Mouse (Mus musculus): Measurements from ENCODE around the gene Elf1. TPM values are rescaled to one million over a fixed set of nuclear protein-coding genes. Genes with fewer than 3 reads are reported as not detected.

The Elf1 gene
- polyA plus RNA-seq, 2 experiments, result 8.7 to 9.3 TPM

DNA sequence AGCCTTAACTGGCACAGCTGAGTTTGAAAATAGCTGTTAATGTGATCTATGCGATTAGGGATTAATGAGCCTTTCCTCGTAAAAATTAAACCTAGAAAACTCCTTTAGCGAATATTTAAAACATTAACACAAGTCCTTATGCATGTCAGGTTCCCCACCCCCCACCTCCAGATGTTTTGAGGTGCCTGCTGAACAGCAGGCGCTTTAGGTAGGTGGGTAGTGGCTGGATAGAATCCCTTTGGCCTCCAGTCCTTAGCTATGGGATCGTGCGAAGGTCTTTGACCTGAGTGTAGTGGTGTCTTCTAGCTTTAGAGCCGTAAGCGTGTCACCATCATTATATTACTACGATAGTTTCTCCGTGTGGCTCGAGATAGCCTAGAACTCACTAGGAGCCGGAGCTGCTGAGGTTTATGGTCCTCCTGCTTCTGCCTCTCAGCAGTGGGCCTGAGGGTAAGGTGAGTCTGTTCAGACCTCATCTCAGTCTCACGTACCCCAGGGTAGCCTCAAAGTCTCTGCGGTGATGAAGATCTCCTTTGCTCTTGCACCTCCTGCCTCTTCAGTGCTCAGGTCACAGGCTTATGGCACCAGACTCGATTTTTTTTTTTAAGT lies 1.9 kb downstream of the Elf1 start:
- ATAC-seq (ENCODE audit: insufficient read depth), result no peak
- Histone ChIP-seq H3K27ac (peak overlapping the region; percentile 85), H3K4me2 (ENCODE audit: low read depth) (peak overlapping the region; percentile 91), H3K9me3 (ENCODE audit: control insufficient read depth, low read length) (no peaks in the 10 kb centered on the region), H3K9ac (replicated peaks) (peak overlapping the region; percentile 89), H3K36me3 (replicated peaks; ENCODE audit: control insufficient read depth, insufficient read depth, low read depth) (peaks cover 3% of the 10 kb centered on the region), H3K4me3 (ENCODE audit: insufficient read depth in 1 of 2, low read depth in 2 of 2, low read length in 2 of 2) (peak overlapping the region; percentile 90 to 93), H3K27me3 (ENCODE audit: control insufficient read depth, insufficient read depth, low read length) (no peaks in the 10 kb centered on the region), H3K4me1 (replicated peaks; ENCODE audit: control insufficient read depth in 2 of 2, insufficient read depth in 2 of 2, low read length in 1 of 2) (peaks cover 41 to 49% of the 10 kb centered on the region in 2 experiments)
- DNase-seq (ENCODE audit: low read depth in 3 of 3, low spot score in 3 of 3), result no peak
- TF ChIP-seq EP300 (IDR thresholded peaks at IDR 0.05; ENCODE audit: low read depth) (no peak), CTCF (IDR thresholded peaks at IDR 0.05; ENCODE audit: low read depth) (no peak)
- WGBS (ENCODE audit: insufficient replicate concordance), result 30% methylated on average over 15 of the region's 15 CpGs

- Histone ChIP-seq H3K9ac (replicated peaks) (peak overlapping the region; percentile 89), H3K4me3 (ENCODE audit: insufficient read depth in 1 of 2, low read depth in 2 of 2, low read length in 2 of 2) (peak overlapping the region; percentile 90 to 93), H3K27me3 (ENCODE audit: control insufficient read depth, insufficient read depth, low read length) (no peaks in the 10 kb centered on the region), H3K36me3 (replicated peaks; ENCODE audit: control insufficient read depth, insufficient read depth, low read depth) (peaks cover 3% of the 10 kb centered on the region), H3K9me3 (ENCODE audit: control insufficient read depth, low read length) (no peaks in the 10 kb centered on the region), H3K4me1 (replicated peaks; ENCODE audit: control insufficient read depth in 2 of 2, insufficient read depth in 2 of 2, low read length in 1 of 2) (peaks cover 42 to 53% of the 10 kb centered on the region in 2 experiments), H3K27ac (peak overlapping the region; percentile 85), H3K4me2 (ENCODE audit: low read depth) (peak overlapping the region; percentile 91)
- TF ChIP-seq EP300 (IDR thresholded peaks at IDR 0.05; ENCODE audit: low read depth) (no peak), CTCF (IDR thresholded peaks at IDR 0.05; ENCODE audit: low read depth) (no peak)
- 60% methylated on average over 8 of the region's 8 CpGs for WGBS (ENCODE audit: insufficient replicate concordance)
- ATAC-seq (ENCODE audit: insufficient read depth) (no peak), DNase-seq (ENCODE audit: low read depth in 3 of 3, low spot score in 3 of 3) (no peak)
These were observed 2.7 kb downstream of the Elf1 start for GRCm38 (mm10) chr14:79483611-79484120.

- Histone ChIP-seq H3K9ac (replicated peaks) (peak overlapping the region; percentile 59), H3K4me2 (ENCODE audit: low read depth) (peak overlapping the region; percentile 87), H3K9me3 (ENCODE audit: control insufficient read depth, low read length) (no peaks in the 10 kb centered on the region), H3K36me3 (replicated peaks; ENCODE audit: control insufficient read depth, insufficient read depth, low read depth) (peaks cover 3% of the 10 kb centered on the region), H3K4me1 (replicated peaks; ENCODE audit: control insufficient read depth in 2 of 2, insufficient read depth in 2 of 2, low read length in 1 of 2) (peaks cover 35 to 46% of the 10 kb centered on the region in 2 experiments), H3K27me3 (ENCODE audit: control insufficient read depth, insufficient read depth, low read length) (no peaks in the 10 kb centered on the region), H3K27ac (peak overlapping the region; percentile 76), H3K4me3 (ENCODE audit: insufficient read depth in 1 of 2, low read depth in 2 of 2, low read length in 2 of 2) (peak overlapping the region; percentile 58 to 65; a peak in 3 of 4 replicates)
- ATAC-seq (ENCODE audit: insufficient read depth) (peak; percentile 32), DNase-seq (ENCODE audit: low read depth in 3 of 3, low spot score in 3 of 3) (no peak)
- TF ChIP-seq EP300 (IDR thresholded peaks at IDR 0.05; ENCODE audit: low read depth) (peak; percentile 23), CTCF (IDR thresholded peaks at IDR 0.05; ENCODE audit: low read depth) (no peak)
- WGBS (ENCODE audit: insufficient replicate concordance), result 7% methylated on average over 8 of the region's 8 CpGs
These were observed 5.6 kb downstream of the Elf1 start for GRCm38 (mm10) chr14:79486617-79486992.

DNA sequence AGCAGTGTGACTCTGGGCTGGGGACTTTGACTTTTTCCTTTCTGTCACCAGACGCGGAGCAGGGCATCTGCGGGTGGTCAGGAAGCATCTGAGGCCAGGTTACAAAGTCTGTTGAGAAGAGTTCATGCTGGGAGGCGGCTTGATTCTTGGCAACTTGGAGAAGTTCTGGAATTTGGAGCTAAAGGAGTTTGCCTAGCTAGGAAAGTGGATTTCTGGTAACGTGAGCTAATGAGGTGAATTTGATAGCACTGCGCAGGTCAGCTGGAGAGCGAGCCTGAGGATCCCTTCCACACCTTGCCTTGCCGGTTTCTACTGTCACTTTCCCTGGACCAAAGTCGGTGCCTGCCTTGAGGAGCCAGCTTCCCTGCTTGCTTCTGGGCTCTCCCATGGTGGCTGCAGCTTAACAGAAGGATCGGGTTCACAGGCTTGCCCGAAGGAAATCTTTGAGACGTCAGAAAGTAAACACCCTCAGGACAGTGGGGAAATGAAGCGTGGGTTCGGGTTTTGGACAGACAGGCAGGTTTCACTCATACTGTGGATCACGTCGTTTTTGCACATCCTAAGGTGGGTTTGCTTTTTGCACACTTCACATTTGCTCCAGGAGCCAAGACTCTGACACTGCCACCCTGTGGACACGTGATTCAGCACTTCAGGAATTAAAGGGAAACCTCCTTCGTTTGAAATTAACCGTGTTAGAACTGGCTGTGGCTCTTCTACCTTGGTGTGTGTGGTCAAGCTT lies 6.2 kb downstream of the Elf1 start:
- TF ChIP-seq EP300 (IDR thresholded peaks at IDR 0.05; ENCODE audit: low read depth), result no peak
- TF ChIP-seq CTCF (IDR thresholded peaks at IDR 0.05; ENCODE audit: low read depth), result peak; percentile 73
- H3K27ac ChIP-seq, result peak overlapping the region; percentile 76

DNA sequence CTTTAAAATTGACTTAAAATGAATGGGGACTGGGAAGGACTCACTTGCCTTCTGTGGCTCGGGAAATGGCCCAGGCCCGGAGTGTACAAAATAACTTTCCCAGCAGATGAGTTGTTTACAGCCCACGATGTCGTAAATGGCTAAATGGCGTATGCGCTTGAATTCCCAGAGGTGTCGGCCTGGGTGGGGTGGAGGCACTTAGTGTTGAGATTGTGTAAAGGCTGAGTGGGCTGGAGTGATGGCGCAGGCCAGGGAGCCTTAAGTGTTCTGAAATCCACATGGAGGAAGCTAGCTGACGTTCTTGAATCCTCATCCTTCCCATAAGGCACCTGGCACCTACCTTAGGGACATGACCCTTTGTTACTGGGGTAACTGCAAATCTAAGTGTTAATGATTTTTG lies 7.5 kb downstream of the Elf1 start:
- DNase-seq (ENCODE audit: low read depth in 3 of 3, low spot score in 3 of 3) (no peak), ATAC-seq (ENCODE audit: insufficient read depth) (no peak)
- no peak for TF ChIP-seq CTCF (IDR thresholded peaks at IDR 0.05; ENCODE audit: low read depth)
- no peak for TF ChIP-seq EP300 (IDR thresholded peaks at IDR 0.05; ENCODE audit: low read depth)
- no peak overlapping the region for H3K4me3 ChIP-seq (ENCODE audit: insufficient read depth in 1 of 2, low read depth in 2 of 2, low read length in 2 of 2)
- peaks cover 31 to 37% of the 10 kb centered on the region in 2 experiments for H3K4me1 ChIP-seq (replicated peaks; ENCODE audit: control insufficient read depth in 2 of 2, insufficient read depth in 2 of 2, low read length in 1 of 2)
- H3K9ac ChIP-seq (replicated peaks), result no peak overlapping the region
- H3K27ac ChIP-seq, result no peak overlapping the region
- no peaks in the 10 kb centered on the region for H3K9me3 ChIP-seq (ENCODE audit: control insufficient read depth, low read length)
- no peaks in the 10 kb centered on the region for H3K27me3 ChIP-seq (ENCODE audit: control insufficient read depth, insufficient read depth, low read length)
- H3K4me2 ChIP-seq (ENCODE audit: low read depth), result no peak overlapping the region
- WGBS (ENCODE audit: insufficient replicate concordance), result 81% methylated on average over 9 of the region's 9 CpGs
- H3K36me3 ChIP-seq (replicated peaks; ENCODE audit: control insufficient read depth, insufficient read depth, low read depth), result peaks cover 6% of the 10 kb centered on the region

More for the DNA sequence above, 6.2 kb downstream of the Elf1 start:
- DNase-seq (ENCODE audit: low read depth in 3 of 3, low spot score in 3 of 3) (peak in 1 of 3 experiments; percentile 67), ATAC-seq (ENCODE audit: insufficient read depth) (peak; percentile 61)
- Histone ChIP-seq H3K4me1 (replicated peaks; ENCODE audit: control insufficient read depth in 2 of 2, insufficient read depth in 2 of 2, low read length in 1 of 2) (peaks cover 35 to 46% of the 10 kb centered on the region in 2 experiments), H3K9ac (replicated peaks) (peak overlapping the region; percentile 59), H3K4me2 (ENCODE audit: low read depth) (peak overlapping the region; percentile 87), H3K36me3 (replicated peaks; ENCODE audit: control insufficient read depth, insufficient read depth, low read depth) (peaks cover 4% of the 10 kb centered on the region), H3K27me3 (ENCODE audit: control insufficient read depth, insufficient read depth, low read length) (no peaks in the 10 kb centered on the region), H3K9me3 (ENCODE audit: control insufficient read depth, low read length) (no peaks in the 10 kb centered on the region), H3K4me3 (ENCODE audit: insufficient read depth in 1 of 2, low read depth in 2 of 2, low read length in 2 of 2) (peak overlapping the region; percentile 58 to 65)
- 10% methylated on average over 19 of the region's 19 CpGs for WGBS (ENCODE audit: insufficient replicate concordance)

Data from liver, embryonic 14.5 days (tissue).